Mouse (Mus musculus) gastrocnemius, postnatal 14 days (tissue): ENCODE results near the gene Wdr61. TPM values are rescaled to one million over a fixed set of nuclear protein-coding genes. Genes with fewer than 3 reads are reported as not detected.
A peak's percentile ranks its signal among the peaks of the same experiment; 100 is the strongest.

ENCODE experiments used
- DNase-seq: peaks from one replicate; pipeline ENCODE4 v3.0.0; 2021; ENCODE audit warnings: mixed read lengths
- intact Hi-C: fragments of 180-260 bp; cut with DNase I; formaldehyde crosslinking; loops from one replicate; pipeline ENCODE4 v1.15.1; 2025; ENCODE audit warnings: low total_unique reads
- long read RNA-seq, 2 experiments: library from polyadenylated mRNA; stranded (forward); transcript quantifications; one replicate each; pipeline ENCODE4 v2.0.0; 2021
- total RNA-seq, 2 experiments: library from RNA; stranded (reverse); gene quantifications; 2 replicates each; pipeline ENCODE4 v1.2.3; 2021

Wdr61 gene
- 10 to 100 TPM; 18.4 to 22.7 TPM for total RNA-seq
- long read RNA-seq, experiment 1, transcript Wdr61-201 (11 exons, 1,187 nt): major isoform, 9 of 16 reads
- long read RNA-seq, experiment 1, transcript Wdr61-203 (11 exons, 1,290 nt): minor isoform, 5 of 16 reads
- long read RNA-seq, experiment 1, partial matches to known transcripts: 1 of 16 reads
- long read RNA-seq, experiment 1, other reads (novel, unspliced or antisense): 1 of 16 reads
- long read RNA-seq, experiment 2, transcript Wdr61-201 (11 exons, 1,187 nt): major isoform, 9 of 22 reads
- long read RNA-seq, experiment 2, partial matches to known transcripts: 5 of 22 reads
- long read RNA-seq, experiment 2, other reads (novel, unspliced or antisense): 4 of 22 reads

DNA sequence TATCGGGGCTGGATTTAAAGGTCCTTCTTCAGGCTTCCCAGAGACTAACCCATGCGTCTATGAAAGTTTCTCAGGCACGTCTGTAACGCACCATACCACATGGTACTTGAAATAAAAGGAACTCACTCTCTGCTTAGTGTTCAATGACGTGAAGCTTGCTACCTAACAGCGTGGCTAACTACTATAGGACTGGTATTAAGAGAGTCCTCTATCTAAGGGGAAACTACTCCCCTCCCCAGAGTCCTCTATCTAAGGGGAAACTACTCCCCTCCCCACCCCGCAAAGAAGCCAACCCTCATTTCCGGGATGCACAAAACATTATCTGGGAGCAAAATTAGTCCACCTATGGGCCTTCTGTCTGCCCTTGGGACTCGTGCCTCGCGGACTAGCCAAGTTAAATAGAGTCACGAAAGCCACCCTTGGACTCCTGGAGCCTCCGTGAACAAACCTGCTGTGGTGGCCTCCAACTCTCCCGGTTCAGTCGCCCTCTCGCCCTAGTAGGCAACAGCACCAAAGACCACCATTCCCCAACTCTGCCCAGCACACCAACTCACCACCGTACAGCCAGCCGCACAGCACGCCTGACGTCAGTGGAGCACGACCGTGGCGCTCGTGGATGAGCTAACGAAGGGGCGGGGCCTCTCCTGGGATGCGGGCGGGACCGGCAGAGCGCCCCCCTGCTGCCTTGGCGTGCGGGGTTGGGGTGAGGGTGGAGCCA lies at the start of gene Wdr61:
Gene Wdr61, minus strand, starts transcription at position 599 of the 718 bp plus-strand sequence.
- DNase-seq: peak; percentile 99
- intact Hi-C loops: no loop called here

DNA sequence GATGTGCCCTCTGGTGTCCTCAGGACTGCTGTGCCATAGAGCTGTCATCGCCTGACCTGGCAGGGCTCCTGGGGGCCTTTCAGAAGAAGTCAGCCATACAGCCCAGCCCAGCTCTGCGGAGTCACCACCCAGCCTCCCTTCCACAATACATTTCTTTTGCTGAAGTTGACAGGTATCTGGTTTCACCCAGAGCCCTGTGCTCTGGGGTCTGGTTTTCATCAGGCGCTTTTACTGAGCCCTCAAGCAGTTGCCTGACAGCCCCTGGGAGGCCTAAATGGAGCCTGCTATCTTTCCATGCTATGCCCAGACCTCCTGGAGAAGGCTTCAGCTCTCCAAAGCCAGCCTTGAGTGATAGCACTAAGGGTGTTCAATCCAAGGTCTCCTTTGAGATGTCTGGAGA lies 49.7 kb upstream of the Wdr61 start:
- intact Hi-C loops: no loop called here
- DNase-seq: no peak

DNA sequence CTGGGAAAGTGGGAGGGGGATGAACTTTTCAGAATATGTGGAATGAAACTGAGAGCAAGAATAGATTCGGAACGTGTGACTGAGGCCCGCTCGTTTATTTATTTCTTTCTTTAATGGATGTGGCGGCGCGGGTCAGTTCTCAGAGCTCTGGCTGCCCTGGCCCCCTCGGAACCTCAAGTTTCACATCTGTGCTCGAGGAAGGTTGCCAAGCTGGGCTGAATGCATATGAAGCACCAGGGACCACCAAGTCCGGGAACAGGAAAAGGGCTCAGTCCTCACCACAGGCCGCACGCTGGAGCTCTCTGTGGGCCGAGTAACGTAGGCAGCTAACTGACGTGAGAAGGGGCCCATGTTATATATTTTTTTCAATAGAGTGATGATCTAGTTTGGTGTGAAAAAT lies 48.2 kb upstream of the Wdr61 start:
- DNase-seq: no peak
- intact Hi-C loops: no loop called here

- intact Hi-C loops: no loop called here
- no peak for DNase-seq
Observed at GRCm38 (mm10) chr9:54779280-54779679, 45.0 kb upstream of the Wdr61 start.

- no peak for DNase-seq
- intact Hi-C loops: no loop called here
Observed at GRCm38 (mm10) chr9:54776451-54776982, 42.2 kb upstream of the Wdr61 start.

- DNase-seq: no peak
- intact Hi-C loops: no loop called here
Observed at GRCm38 (mm10) chr9:54770140-54770780, 35.9 kb upstream of the Wdr61 start.

DNA sequence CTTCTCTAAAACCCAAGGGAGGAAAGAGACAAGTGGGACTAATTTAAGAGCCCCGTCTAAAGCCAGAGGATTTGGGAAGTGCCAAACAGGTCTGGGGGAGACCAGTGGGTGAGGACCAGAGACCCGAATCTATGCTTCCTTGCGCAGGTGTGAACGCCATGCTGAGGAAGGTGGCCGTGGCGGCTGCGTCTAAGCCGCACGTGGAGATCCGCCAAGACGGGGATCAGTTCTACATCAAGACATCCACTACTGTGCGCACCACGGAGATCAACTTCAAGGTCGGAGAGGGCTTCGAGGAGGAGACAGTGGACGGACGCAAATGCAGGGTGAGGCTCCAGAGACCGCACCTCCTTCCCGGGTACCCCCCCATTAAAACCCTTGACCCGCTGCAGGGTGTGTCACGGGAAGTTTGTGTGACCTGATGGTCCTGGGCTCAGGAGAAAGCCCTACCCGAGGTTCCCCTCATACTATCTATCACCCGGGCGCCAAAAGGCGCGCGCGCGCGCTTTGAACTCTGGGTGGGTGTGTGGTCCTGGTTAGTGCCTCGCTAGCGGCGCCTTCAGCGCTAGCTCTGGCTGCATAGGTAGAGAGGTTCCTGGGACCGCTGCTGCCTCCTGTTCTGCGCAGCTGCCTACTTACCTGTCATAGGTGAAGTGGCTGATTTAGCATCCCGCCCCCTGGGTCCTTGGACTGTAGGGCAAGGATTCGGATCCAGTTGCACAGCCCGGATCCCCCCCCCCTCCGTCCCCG lies 31.2 kb upstream of the Wdr61 start:
- no peak for DNase-seq
- intact Hi-C loops: no loop called here

- intact Hi-C loops: no loop called here
- DNase-seq: no peak
Observed at GRCm38 (mm10) chr9:54764561-54765217, 30.4 kb upstream of the Wdr61 start, which contains the start of gene Crabp1. TSS of gene Crabp1 (plus strand) at chr9:54764748.

DNA sequence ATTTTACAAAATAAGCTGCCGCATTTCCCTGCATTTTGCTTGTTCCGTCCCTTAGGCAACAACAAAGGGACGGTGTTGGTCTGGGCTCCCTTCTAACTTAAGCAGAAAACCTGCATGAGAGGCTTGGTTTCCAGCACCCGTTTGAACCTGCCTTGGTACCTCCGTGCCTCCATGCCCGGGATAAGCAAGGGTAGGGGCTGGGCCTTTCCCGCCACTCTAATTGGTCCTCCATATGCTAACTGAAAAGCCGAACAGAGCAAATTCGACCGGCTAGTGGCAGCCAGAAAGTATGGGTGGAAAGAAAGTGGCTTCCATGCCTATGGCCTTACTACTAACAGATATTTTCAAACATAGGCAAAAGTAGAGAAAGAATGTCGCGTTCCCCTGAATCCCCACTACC lies 29.8 kb upstream of the Wdr61 start:
- intact Hi-C loops: no loop called here
- no peak for DNase-seq

- intact Hi-C loops: no loop called here
- no peak for DNase-seq
Observed at GRCm38 (mm10) chr9:54759592-54759991, 25.3 kb upstream of the Wdr61 start.

- intact Hi-C loops: no loop called here
- DNase-seq: no peak
Observed at GRCm38 (mm10) chr9:54752944-54753295, 18.6 kb upstream of the Wdr61 start.

DNA sequence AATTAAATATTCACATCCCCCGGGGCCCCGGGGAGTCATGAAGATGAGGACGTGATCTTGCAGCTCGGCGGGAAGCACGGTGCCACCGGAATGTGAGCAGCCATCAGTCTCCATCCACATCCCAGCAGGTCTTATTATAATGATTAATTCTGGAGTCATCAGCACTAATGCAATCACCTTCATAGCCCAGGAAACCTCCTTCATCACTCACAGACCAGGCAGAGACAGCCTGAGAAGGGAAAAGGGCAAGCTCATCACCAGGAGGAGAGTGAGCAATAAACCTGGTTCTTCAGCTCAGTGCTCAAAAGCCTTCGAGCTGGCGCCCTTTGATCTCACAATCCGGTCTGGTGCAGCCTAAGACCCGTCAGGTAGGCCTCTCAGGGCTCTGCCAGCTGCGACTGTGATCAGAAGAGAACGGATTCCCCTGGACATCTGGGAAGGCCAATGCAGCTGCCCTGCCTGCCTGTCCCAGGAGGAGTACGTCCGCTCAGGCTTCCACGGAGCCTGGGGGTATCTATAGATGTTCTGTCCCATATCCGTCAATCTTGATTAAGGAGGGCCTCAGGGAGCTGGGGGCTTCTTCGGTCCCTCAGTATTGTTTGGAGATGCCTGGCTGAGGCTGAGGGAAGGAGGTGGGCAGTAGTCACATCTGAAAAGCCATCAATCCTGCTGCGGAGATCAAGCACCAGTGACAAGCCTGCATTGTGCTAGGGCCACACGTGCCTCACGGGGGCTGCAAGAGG lies 18.1 kb upstream of the Wdr61 start:
- intact Hi-C loops: no loop called here
- DNase-seq: no peak

GRCm38 (mm10) chr9:54751684-54752083 lies 17.4 kb upstream of the Wdr61 start:
- intact Hi-C loops: no loop called here

DNA sequence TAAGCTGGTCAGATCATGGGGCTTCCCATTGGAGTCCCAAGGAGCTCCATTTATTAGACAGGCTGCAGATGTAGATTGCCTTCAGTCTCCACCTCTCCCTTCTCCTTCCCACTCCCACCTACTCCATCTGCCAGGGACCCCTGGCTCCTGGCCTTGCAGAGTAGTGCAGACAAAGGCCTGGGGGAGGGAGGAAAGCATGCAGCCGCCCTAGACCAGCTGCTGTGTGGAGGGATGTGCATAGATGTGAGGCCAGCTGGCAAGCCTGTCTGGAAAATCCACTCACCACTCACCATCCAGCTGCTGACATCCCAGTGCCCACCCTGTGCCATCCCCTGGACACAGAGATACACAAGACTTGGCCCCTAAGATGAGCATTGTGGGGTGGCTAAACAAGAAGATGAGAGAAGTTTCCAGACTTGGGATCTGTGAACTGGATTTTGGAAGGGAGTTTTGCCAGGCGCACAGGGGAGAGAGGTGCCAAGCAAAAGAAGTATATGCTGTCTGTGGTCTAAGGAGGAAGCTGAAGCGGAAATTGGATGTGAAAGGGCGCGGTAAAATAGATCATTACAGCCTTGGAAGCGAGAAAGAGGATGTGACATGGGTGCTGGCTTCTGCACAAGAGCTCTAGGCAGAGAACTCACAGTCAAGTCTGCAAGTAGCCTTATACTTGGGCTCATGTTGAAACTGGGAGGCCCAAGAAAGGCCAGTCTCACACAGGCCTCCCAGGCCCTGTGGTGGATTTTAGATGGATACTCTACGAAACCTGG lies 16.1 kb upstream of the Wdr61 start:
- no peak for DNase-seq
- intact Hi-C loops: no loop called here

More at GRCm38 (mm10) chr9:54751684-54752083, 17.4 kb upstream of the Wdr61 start:
- no peak for DNase-seq

GRCm38 (mm10) chr9:54745740-54746370 lies 11.5 kb upstream of the Wdr61 start:
- DNase-seq: no peak
- intact Hi-C loops: no loop called here

GRCm38 (mm10) chr9:54743891-54744290 lies 9.6 kb upstream of the Wdr61 start:
- intact Hi-C loops: no loop called here
- no peak for DNase-seq

GRCm38 (mm10) chr9:54738376-54738775 lies 4.1 kb upstream of the Wdr61 start:
- DNase-seq: peak; percentile 69
- intact Hi-C loops: loop anchor here (2.0 kb wide), 1 partner anchor 82 kb away; no protein-coding TSS in a partner anchor
